In the genomic region with DNA sequence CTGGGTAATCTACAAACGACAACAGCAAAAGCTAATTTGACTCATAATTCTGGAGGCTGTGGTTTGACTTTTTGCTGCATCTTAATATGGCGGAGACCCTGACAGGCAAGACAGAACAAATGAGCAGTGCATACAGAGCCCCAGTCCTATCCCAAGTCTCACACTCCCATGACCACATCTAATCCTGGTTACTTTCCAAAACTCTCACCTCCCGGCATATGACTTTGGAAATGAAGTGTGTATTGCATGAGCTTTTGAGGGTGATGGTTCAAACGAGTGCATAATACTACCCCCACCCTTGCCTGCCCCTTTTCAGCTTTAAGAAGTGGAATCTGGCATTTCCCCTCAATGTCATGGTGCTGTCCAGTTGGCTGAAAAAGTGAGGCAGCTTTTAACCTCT, we compare ENCODE assay signal across 20 mouse cellular contexts.
DNase-seq lines count a peak whose midpoint lies in the region; ATAC-seq and TF ChIP-seq lines count a peak whose summit lies in the region.
"Had no signal": no experiment of that assay in that cellular context is flagged by ENCODE, and none has a peak within 500 bp of the region (broad histone marks: within the 10 kb centered on the region; RNA-seq: fewer than 3 reads in every experiment).

No protein-coding gene starts in this region.

- no peaks in the 10 kb centered on the region for H3K9me3 ChIP-seq in heart, embryonic 12.5 days (replicated peaks)
- H3K9me3 ChIP-seq in lung, embryonic 14.5 days (ENCODE audit: low read depth, low read length), result no peaks in the 10 kb centered on the region
- no peaks in the 10 kb centered on the region for H3K9me3 ChIP-seq in limb, embryonic 10.5 days (replicated peaks)
- no peaks in the 10 kb centered on the region for H3K9me3 ChIP-seq in forebrain, embryonic 16.5 days (ENCODE audit: control insufficient read depth, low read length)
- H3K9me3 ChIP-seq: forebrain, embryonic 10.5 days; forebrain, embryonic 13.5 days; hindbrain, embryonic 12.5 days; hindbrain, embryonic 15.5 days had no signal

- H3K9ac ChIP-seq in heart, embryonic 12.5 days, result no peak overlapping the region
- no peak overlapping the region for H3K9ac ChIP-seq in lung, embryonic 14.5 days
- no peak overlapping the region for H3K9ac ChIP-seq in forebrain, embryonic 16.5 days (replicated peaks; ENCODE audit: low read depth, low read length)
- H3K9ac ChIP-seq: forebrain, embryonic 13.5 days; forebrain, postnatal 0 days; hindbrain, embryonic 12.5 days; hindbrain, embryonic 15.5 days had no signal

- H3K27me3 ChIP-seq in heart, embryonic 12.5 days (replicated peaks), result no peaks in the 10 kb centered on the region
- H3K27me3 ChIP-seq in lung, embryonic 14.5 days (ENCODE audit: insufficient read depth, low read length), result no peaks in the 10 kb centered on the region
- H3K27me3 ChIP-seq in limb, embryonic 10.5 days (ENCODE audit: low read depth, poor library complexity, severe bottlenecking), result no peaks in the 10 kb centered on the region
- H3K27me3 ChIP-seq in forebrain, embryonic 16.5 days (replicated peaks; ENCODE audit: control insufficient read depth, insufficient read depth, low read length), result no peaks in the 10 kb centered on the region
- H3K27me3 ChIP-seq: forebrain, embryonic 13.5 days; hindbrain, embryonic 12.5 days had no signal

- H3K36me3 ChIP-seq in heart, embryonic 12.5 days, result no peaks in the 10 kb centered on the region
- no peaks in the 10 kb centered on the region for H3K36me3 ChIP-seq in lung, embryonic 14.5 days (ENCODE audit: insufficient read depth)
- H3K36me3 ChIP-seq in limb, embryonic 10.5 days, result no peaks in the 10 kb centered on the region
- H3K36me3 ChIP-seq in forebrain, embryonic 16.5 days (ENCODE audit: control insufficient read depth, insufficient read depth), result no peaks in the 10 kb centered on the region
- H3K36me3 ChIP-seq: forebrain, embryonic 10.5 days; hindbrain, embryonic 12.5 days; hindbrain, embryonic 15.5 days had no signal

- intact Hi-C loops in gastrocnemius, postnatal 14 days (cut with DNase I; ENCODE audit: low total_unique reads), result no loop called here

- no peak for TF ChIP-seq CTCF in lung, embryonic 14.5 days (IDR thresholded peaks at IDR 0.05; ENCODE audit: low read depth)
- TF ChIP-seq CTCF in lung, adult 2 months (IDR thresholded peaks at IDR 0.05; ENCODE audit: insufficient read depth, low read length), result no peak

- TF ChIP-seq POLR2A in lung, adult 2 months (IDR thresholded peaks at IDR 0.05; ENCODE audit: borderline replicate concordance, extremely low read depth, low read depth, low read length), result no peak

- no peak overlapping the region for H3K4me2 ChIP-seq in heart, embryonic 12.5 days
- H3K4me2 ChIP-seq in lung, embryonic 14.5 days, result no peak overlapping the region
- no peak overlapping the region for H3K4me2 ChIP-seq in forebrain, embryonic 16.5 days (ENCODE audit: low read length)
- H3K4me2 ChIP-seq: forebrain, embryonic 13.5 days; hindbrain, embryonic 12.5 days; hindbrain, embryonic 15.5 days had no signal

- H3K27ac ChIP-seq in heart, embryonic 12.5 days (ENCODE audit: poor library complexity, severe bottlenecking), result no peak overlapping the region
- H3K27ac ChIP-seq in lung, embryonic 14.5 days (ENCODE audit: low read depth), result no peak overlapping the region
- H3K27ac ChIP-seq in limb, embryonic 10.5 days, result no peak overlapping the region
- H3K27ac ChIP-seq in forebrain, embryonic 16.5 days (ENCODE audit: low read length), result no peak overlapping the region
- H3K27ac ChIP-seq: forebrain, embryonic 10.5 days; forebrain, embryonic 13.5 days; hindbrain, embryonic 12.5 days; hindbrain, embryonic 15.5 days had no signal

- peak; percentile 10 for DNase-seq in heart, adult 11 months
- peak; percentile 86 for DNase-seq in lung, embryonic 14.5 days
- DNase-seq in lung, adult 2 months, result no peak
- peak; percentile 22 for DNase-seq in limb, embryonic 10.5 days (ENCODE audit: low spot score)
- DNase-seq in lung, postnatal 10 days, result peak; percentile 68
- DNase-seq in gastrocnemius, postnatal 14 days, result no peak
- DNase-seq: adrenal gland, adult 8-10 months; adrenal gland, postnatal 25 days; cerebellum, adult 11-12 months; cerebellum, adult 8-10 months; cerebellum, postnatal 14 days; forebrain, postnatal 0 days; gastrocnemius, postnatal 36 days had no signal

- 77% methylated on average over 4 of the region's 4 CpGs for WGBS in heart, embryonic 12.5 days
- WGBS in lung, embryonic 14.5 days, result 43% methylated on average over 4 of the region's 4 CpGs
- WGBS in lung, adult 2 months, result 69% methylated on average over 4 of the region's 4 CpGs
- 83% methylated on average over 4 of the region's 4 CpGs for WGBS in limb, embryonic 10.5 days
- 58% methylated on average over 4 of the region's 4 CpGs for WGBS in forebrain, embryonic 16.5 days

- no peaks in the 10 kb centered on the region for H3K4me1 ChIP-seq in heart, embryonic 12.5 days (replicated peaks)
- no peaks in the 10 kb centered on the region for H3K4me1 ChIP-seq in lung, embryonic 14.5 days (ENCODE audit: insufficient read depth)
- no peaks in the 10 kb centered on the region for H3K4me1 ChIP-seq in lung, adult 2 months (ENCODE audit: control insufficient read depth, insufficient read depth, low read length)
- peaks cover 34% of the 10 kb centered on the region for H3K4me1 ChIP-seq in limb, embryonic 10.5 days
- H3K4me1 ChIP-seq in forebrain, embryonic 16.5 days (replicated peaks; ENCODE audit: control insufficient read depth, insufficient read depth, low read length), result no peaks in the 10 kb centered on the region
- H3K4me1 ChIP-seq: hindbrain, embryonic 15.5 days had no signal

- H3K4me3 ChIP-seq in heart, embryonic 12.5 days, result no peak overlapping the region
- no peak overlapping the region for H3K4me3 ChIP-seq in lung, embryonic 14.5 days (ENCODE audit: low read depth, low read length)
- H3K4me3 ChIP-seq in lung, adult 2 months (replicated peaks; ENCODE audit: extremely low read depth, low read depth, low read length), result no peak overlapping the region
- no peak overlapping the region for H3K4me3 ChIP-seq in limb, embryonic 10.5 days
- no peak overlapping the region for H3K4me3 ChIP-seq in forebrain, embryonic 16.5 days (replicated peaks; ENCODE audit: low read length)
- H3K4me3 ChIP-seq: forebrain, embryonic 10.5 days; forebrain, embryonic 13.5 days; hindbrain, embryonic 12.5 days; hindbrain, embryonic 15.5 days had no signal

- ATAC-seq in heart, embryonic 12.5 days (ENCODE audit: insufficient number of reproducible peaks, low FRiP score), result no peak
- peak; percentile 85 for ATAC-seq in lung, embryonic 14.5 days (ENCODE audit: insufficient read depth)
- ATAC-seq in forebrain, embryonic 16.5 days, result no peak
- ATAC-seq: activated CD4-positive, CD25-positive, alpha-beta regulatory T cell, adult 4 months; forebrain, embryonic 13.5 days; forebrain, postnatal 0 days had no signal

Comparison
In these comparisons a context has a peak if more than half of its experiments do, and no peak if none do; other contexts are left out.
1. DNase-seq: peak in heart, adult 11 months (single experiment), lung, embryonic 14.5 days (single experiment), limb, embryonic 10.5 days (single experiment) and lung, postnatal 10 days (single experiment); none in lung, adult 2 months (single experiment) and gastrocnemius, postnatal 14 days (single experiment).